Mouse (Mus musculus): ENCODE measurements around the gene Uroc1.

- no peak for TF ChIP-seq POLR2A (IDR thresholded peaks at IDR 0.05; ENCODE audit: borderline replicate concordance, extremely low read depth, insufficient read depth, insufficient read length, poor library complexity, severe bottlenecking)
- TF ChIP-seq CTCF (IDR thresholded peaks at IDR 0.05; ENCODE audit: borderline replicate concordance, extremely low read depth, insufficient read depth, insufficient read length): no peak
Observed at GRCm38 (mm10) chr6:90321811-90322210, 11.3 kb upstream of the Uroc1 start.

All from brain, embryonic 14.5 days (tissue).